Mouse (Mus musculus): ENCODE measurements around the gene Akr1b10. TPM values are rescaled to one million over a fixed set of nuclear protein-coding genes. Genes with fewer than 3 reads are reported as not detected.

Gene Akr1b10
- polyA plus RNA-seq, 1 experiment from 2014 or later, result 14.2 TPM

GRCm38 (mm10) chr6:34388420-34389156 is 4.6 kb downstream of the Akr1b10 start:
- DNase-seq (ENCODE audit: low spot score, missing footprints), result no peak
- Histone ChIP-seq H3K27me3 (ENCODE audit: control insufficient read depth, insufficient read depth, low read length) (no peaks in the 10 kb centered on the region), H3K9me3 (ENCODE audit: control insufficient read depth, low read length) (no peaks in the 10 kb centered on the region; the same call in 1 of the 2 replicates), H3K9ac (ENCODE audit: low read length) (no peak overlapping the region), H3K4me2 (no peak overlapping the region), H3K4me3 (ENCODE audit: low read depth, low read length) (no peak overlapping the region), H3K4me1 (ENCODE audit: control insufficient read depth, insufficient read depth, low read length) (peaks cover 2% of the 10 kb centered on the region; the same call in 1 of the 2 replicates), H3K36me3 (ENCODE audit: control insufficient read depth, insufficient read depth, low read length) (no peaks in the 10 kb centered on the region), H3K27ac (ENCODE audit: low read depth, low read length) (no peak overlapping the region)
- no peak for ATAC-seq (ENCODE audit: low FRiP score)
- 81% methylated on average over 4 of the region's 4 CpGs for WGBS

DNA sequence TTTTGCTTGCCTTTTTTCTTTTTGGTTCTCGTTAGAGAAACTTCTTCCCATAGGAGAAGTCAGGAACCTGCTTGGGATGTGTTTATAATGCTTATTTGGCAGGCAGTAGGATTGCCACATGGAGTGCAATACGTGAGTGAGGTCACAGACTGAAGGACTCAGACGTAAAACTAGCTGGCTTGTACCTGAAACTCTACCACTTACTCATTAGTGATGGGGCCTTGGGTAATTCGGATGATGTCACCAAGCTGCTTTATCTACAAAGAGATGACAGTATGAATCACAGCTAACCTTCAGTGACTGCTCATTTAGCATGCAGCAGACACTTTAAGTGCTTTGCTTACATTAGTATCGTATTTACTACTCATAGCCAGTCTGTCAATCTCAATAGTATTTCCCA is 11.9 kb downstream of the Akr1b10 start:
- Histone ChIP-seq H3K27me3 (ENCODE audit: control insufficient read depth, insufficient read depth, low read length) (no peaks in the 10 kb centered on the region), H3K9me3 (ENCODE audit: control insufficient read depth, low read length) (no peaks in the 10 kb centered on the region; the same call in 1 of the 2 replicates), H3K4me3 (ENCODE audit: low read depth, low read length) (no peak overlapping the region), H3K4me1 (ENCODE audit: control insufficient read depth, insufficient read depth, low read length) (no peaks in the 10 kb centered on the region), H3K9ac (ENCODE audit: low read length) (no peak overlapping the region), H3K36me3 (ENCODE audit: control insufficient read depth, insufficient read depth, low read length) (no peaks in the 10 kb centered on the region), H3K27ac (ENCODE audit: low read depth, low read length) (no peak overlapping the region), H3K4me2 (no peak overlapping the region)
- WGBS, result 89% methylated on average over 5 of the region's 5 CpGs
- ATAC-seq (ENCODE audit: low FRiP score) (no peak), DNase-seq (ENCODE audit: low spot score, missing footprints) (no peak)

- no peak overlapping the region for H3K4me3 ChIP-seq (ENCODE audit: low read depth, low read length)
- no peaks in the 10 kb centered on the region for H3K4me1 ChIP-seq (ENCODE audit: control insufficient read depth, insufficient read depth, low read length)
- DNase-seq (ENCODE audit: low spot score, missing footprints), result no peak
- no peak overlapping the region for H3K27ac ChIP-seq (ENCODE audit: low read depth, low read length)
- no peaks in the 10 kb centered on the region for H3K27me3 ChIP-seq (ENCODE audit: control insufficient read depth, insufficient read depth, low read length)
- no peak for ATAC-seq (ENCODE audit: low FRiP score)
- H3K9me3 ChIP-seq (ENCODE audit: control insufficient read depth, low read length), result no peaks in the 10 kb centered on the region
- no peak overlapping the region for H3K4me2 ChIP-seq
- 92% methylated on average over 6 of the region's 6 CpGs for WGBS
- H3K9ac ChIP-seq (ENCODE audit: low read length), result no peak overlapping the region
- no peaks in the 10 kb centered on the region for H3K36me3 ChIP-seq (ENCODE audit: control insufficient read depth, insufficient read depth, low read length)
Observed at GRCm38 (mm10) chr6:34398431-34398830, 14.4 kb downstream of the Akr1b10 start.

GRCm38 (mm10) chr6:34399606-34400220 is 15.7 kb downstream of the Akr1b10 start:
- Histone ChIP-seq H3K27ac (ENCODE audit: low read depth, low read length) (no peak overlapping the region), H3K9ac (ENCODE audit: low read length) (no peak overlapping the region), H3K4me1 (ENCODE audit: control insufficient read depth, insufficient read depth, low read length) (no peaks in the 10 kb centered on the region), H3K4me2 (no peak overlapping the region), H3K9me3 (ENCODE audit: control insufficient read depth, low read length) (no peaks in the 10 kb centered on the region), H3K36me3 (ENCODE audit: control insufficient read depth, insufficient read depth, low read length) (no peaks in the 10 kb centered on the region), H3K4me3 (ENCODE audit: low read depth, low read length) (no peak overlapping the region), H3K27me3 (ENCODE audit: control insufficient read depth, insufficient read depth, low read length) (no peaks in the 10 kb centered on the region)
- ATAC-seq (ENCODE audit: low FRiP score) (no peak), DNase-seq (ENCODE audit: low spot score, missing footprints) (no peak)
- WGBS, result 87% methylated on average over 13 of the region's 13 CpGs

- Histone ChIP-seq H3K4me1 (ENCODE audit: control insufficient read depth, insufficient read depth, low read length) (no peaks in the 10 kb centered on the region), H3K27ac (ENCODE audit: low read depth, low read length) (no peak overlapping the region), H3K9ac (ENCODE audit: low read length) (no peak overlapping the region), H3K4me3 (ENCODE audit: low read depth, low read length) (no peak overlapping the region), H3K9me3 (ENCODE audit: control insufficient read depth, low read length) (no peaks in the 10 kb centered on the region), H3K27me3 (ENCODE audit: control insufficient read depth, insufficient read depth, low read length) (no peaks in the 10 kb centered on the region), H3K36me3 (ENCODE audit: control insufficient read depth, insufficient read depth, low read length) (no peaks in the 10 kb centered on the region), H3K4me2 (no peak overlapping the region)
- no peak for ATAC-seq (ENCODE audit: low FRiP score)
- no peak for DNase-seq (ENCODE audit: low spot score, missing footprints)
- 70% methylated on average over 2 of the region's 2 CpGs for WGBS
Observed at GRCm38 (mm10) chr6:34400696-34401095, 16.7 kb downstream of the Akr1b10 start.

DNA sequence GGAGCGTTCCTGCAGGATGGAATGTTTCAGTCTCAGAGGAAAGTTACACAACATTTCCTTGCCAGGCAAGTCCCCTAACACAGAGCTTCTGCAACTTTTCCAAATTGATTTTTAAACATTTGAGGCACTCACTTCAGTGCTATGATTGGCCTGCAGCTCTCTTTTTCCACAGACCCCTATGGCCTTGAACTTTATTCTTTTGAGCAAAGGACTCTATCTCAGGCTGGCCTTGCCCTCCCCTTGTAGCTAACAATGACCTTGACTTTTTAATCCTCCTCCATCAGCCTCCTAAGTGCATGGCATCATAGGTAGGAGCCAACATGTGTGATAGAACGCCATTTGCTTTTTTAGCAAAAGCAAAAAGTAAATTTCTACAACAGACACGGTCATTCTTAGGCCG is 22.7 kb downstream of the Akr1b10 start:
- no peak overlapping the region for H3K4me3 ChIP-seq (ENCODE audit: low read depth, low read length)
- ATAC-seq (ENCODE audit: low FRiP score) (no peak), DNase-seq (ENCODE audit: low spot score, missing footprints) (no peak)
- H3K27me3 ChIP-seq (ENCODE audit: control insufficient read depth, insufficient read depth, low read length), result no peaks in the 10 kb centered on the region
- WGBS, result 93% methylated on average over 4 of the region's 4 CpGs
- no peak overlapping the region for H3K27ac ChIP-seq (ENCODE audit: low read depth, low read length)
- no peaks in the 10 kb centered on the region; the same call in 1 of the 2 replicates for H3K9me3 ChIP-seq (ENCODE audit: control insufficient read depth, low read length)
- H3K4me1 ChIP-seq (ENCODE audit: control insufficient read depth, insufficient read depth, low read length), result no peaks in the 10 kb centered on the region
- H3K4me2 ChIP-seq, result no peak overlapping the region
- H3K9ac ChIP-seq (ENCODE audit: low read length), result no peak overlapping the region
- no peaks in the 10 kb centered on the region for H3K36me3 ChIP-seq (ENCODE audit: control insufficient read depth, insufficient read depth, low read length)

GRCm38 (mm10) chr6:34407403-34407802 is 23.4 kb downstream of the Akr1b10 start:
- H3K4me3 ChIP-seq (ENCODE audit: low read depth, low read length), result no peak overlapping the region
- H3K27ac ChIP-seq (ENCODE audit: low read depth, low read length), result no peak overlapping the region
- H3K4me2 ChIP-seq, result no peak overlapping the region
- no peaks in the 10 kb centered on the region; the same call in 1 of the 2 replicates for H3K9me3 ChIP-seq (ENCODE audit: control insufficient read depth, low read length)
- DNase-seq (ENCODE audit: low spot score, missing footprints), result no peak
- no peaks in the 10 kb centered on the region for H3K4me1 ChIP-seq (ENCODE audit: control insufficient read depth, insufficient read depth, low read length)
- H3K9ac ChIP-seq (ENCODE audit: low read length), result no peak overlapping the region
- H3K27me3 ChIP-seq (ENCODE audit: control insufficient read depth, insufficient read depth, low read length), result no peaks in the 10 kb centered on the region
- no peaks in the 10 kb centered on the region for H3K36me3 ChIP-seq (ENCODE audit: control insufficient read depth, insufficient read depth, low read length)
- ATAC-seq (ENCODE audit: low FRiP score), result no peak
- 90% methylated on average over 10 of the region's 10 CpGs for WGBS

DNA sequence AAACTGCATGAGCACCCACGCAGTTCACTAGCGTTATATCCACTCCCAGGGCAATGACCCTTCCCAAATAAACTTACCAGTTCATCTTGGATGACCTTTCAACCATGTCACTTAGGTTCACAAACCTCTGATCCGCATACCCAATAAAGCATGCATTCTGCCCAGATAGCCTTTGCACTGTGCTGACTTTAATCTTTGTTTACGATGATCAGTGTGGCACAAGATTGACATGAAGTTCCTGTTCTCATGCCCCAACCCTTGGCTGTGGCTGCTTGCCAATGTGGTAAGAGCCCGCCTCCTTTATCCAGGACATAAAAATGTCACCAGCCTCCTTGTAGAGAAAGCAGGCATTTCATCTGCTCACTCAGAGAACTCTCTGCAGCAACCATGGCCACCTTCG is 28.0 kb downstream of the Akr1b10 start, which contains the start of gene Akr1b7:
Akr1b7 (plus strand) TSS at position 312 of the 400 bp plus-strand sequence.
- WGBS, result 90% methylated on average over 6 of the region's 6 CpGs
- H3K9me3 ChIP-seq (ENCODE audit: control insufficient read depth, low read length), result no peaks in the 10 kb centered on the region
- H3K27ac ChIP-seq (ENCODE audit: low read depth, low read length), result no peak within 1 kb of the TSS
- DNase-seq (ENCODE audit: low spot score, missing footprints), result peak; percentile 35
- ATAC-seq (ENCODE audit: low FRiP score), result no peak
- no peak within 1 kb of the TSS for H3K4me3 ChIP-seq (ENCODE audit: low read depth, low read length)
- no peaks in the 10 kb centered on the region for H3K27me3 ChIP-seq (ENCODE audit: control insufficient read depth, insufficient read depth, low read length)
- H3K4me2 ChIP-seq, result no peak within 1 kb of the TSS
- no peaks in the 10 kb centered on the region for H3K36me3 ChIP-seq (ENCODE audit: control insufficient read depth, insufficient read depth, low read length)
- no peak within 1 kb of the TSS for H3K9ac ChIP-seq (ENCODE audit: low read length)
- H3K4me1 ChIP-seq (ENCODE audit: control insufficient read depth, insufficient read depth, low read length), result no peaks in the 10 kb centered on the region

- H3K9ac ChIP-seq (ENCODE audit: low read length), result no peak overlapping the region
- H3K27me3 ChIP-seq (ENCODE audit: control insufficient read depth, insufficient read depth, low read length), result no peaks in the 10 kb centered on the region
- DNase-seq (ENCODE audit: low spot score, missing footprints) (peak; percentile 51), ATAC-seq (ENCODE audit: low FRiP score) (no peak)
- whole genome bisulfite sequencing, result 67% methylated on average over 1 of the region's 1 CpGs
- H3K4me1 ChIP-seq (ENCODE audit: control insufficient read depth, insufficient read depth, low read length), result no peaks in the 10 kb centered on the region
- H3K4me2 ChIP-seq, result no peak overlapping the region
- no peak overlapping the region for H3K27ac ChIP-seq (ENCODE audit: low read depth, low read length)
- H3K4me3 ChIP-seq (ENCODE audit: low read depth, low read length), result no peak overlapping the region
- no peaks in the 10 kb centered on the region for H3K9me3 ChIP-seq (ENCODE audit: control insufficient read depth, low read length)
- H3K36me3 ChIP-seq (ENCODE audit: control insufficient read depth, insufficient read depth, low read length), result no peaks in the 10 kb centered on the region
Observed at GRCm38 (mm10) chr6:34412688-34413087, 28.7 kb downstream of the Akr1b10 start.
